Mouse (Mus musculus) CH12.LX (cell line): ENCODE data around the gene Etl4.

Experiments
- CHD2 ChIP-seq: IDR thresholded peaks from 2 replicates; pipeline ENCODE4 v1.6.1; 2011; ENCODE audit warnings: low read length, improper control_type of control experiment
- MAX ChIP-seq: IDR thresholded peaks from 2 replicates; pipeline ENCODE4 v1.6.1; 2011; ENCODE audit warnings: low read length, improper control_type of control experiment
- POLR2A ChIP-seq: IDR thresholded peaks from 2 replicates; pipeline ENCODE4 v1.6.1; 2011; ENCODE audit warnings: low read depth, mild to moderate bottlenecking, improper control_type of control experiment, low read length
- USF1 ChIP-seq: IDR thresholded peaks from 2 replicates; pipeline ENCODE4 v1.6.1; 2014; ENCODE audit warnings: low read depth, mild to moderate bottlenecking, inconsistent platforms, low read length, improper control_type of control experiment

- no peak for TF ChIP-seq POLR2A
- TF ChIP-seq MAX, result no peak
- no peak for TF ChIP-seq CHD2
- TF ChIP-seq USF1, result no peak
These were observed 901.9 kb downstream of the Etl4 start for GRCm38 (mm10) chr2:20811506-20811905.
